ENCODE assay signal across 28 mouse cellular contexts in the genomic region with DNA sequence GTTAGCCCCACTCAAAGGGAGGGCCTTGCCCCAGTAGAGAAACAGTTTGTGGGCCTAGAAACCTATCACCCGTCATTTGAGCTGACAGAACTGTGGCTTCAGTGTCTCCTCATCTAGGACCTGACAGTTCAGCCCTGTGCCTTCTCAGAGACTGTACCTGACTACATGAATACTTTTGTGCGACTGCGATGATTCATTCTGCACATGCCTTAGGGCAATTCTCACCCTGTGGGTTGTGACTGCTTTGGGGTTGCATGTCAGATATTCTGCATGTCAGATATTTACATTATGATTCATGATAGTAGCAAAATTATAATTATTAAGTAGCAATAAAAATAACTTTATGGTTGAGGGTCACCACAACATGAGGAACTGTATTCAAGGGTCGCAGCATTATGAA.
DNase-seq lines count a peak whose midpoint lies in the region; ATAC-seq lines count a peak whose summit lies in the region.
"Had no signal": no experiment of that assay in that cellular context is flagged by ENCODE, and none has a peak within 500 bp of the region (broad histone marks: within the 10 kb centered on the region; RNA-seq: fewer than 3 reads in every experiment).

No protein-coding gene starts in this region.

- H3K36me3 ChIP-seq in limb, embryonic 10.5 days, result no peaks in the 10 kb centered on the region
- H3K36me3 ChIP-seq: embryonic facial prominence, embryonic 12.5 days; embryonic facial prominence, embryonic 15.5 days; heart, embryonic 12.5 days; heart, embryonic 15.5 days; hindbrain, embryonic 10.5 days; hindbrain, embryonic 13.5 days; intestine, embryonic 15.5 days had no signal

- no peak overlapping the region for H3K27ac ChIP-seq in limb, embryonic 10.5 days
- H3K27ac ChIP-seq: embryonic facial prominence, embryonic 12.5 days; embryonic facial prominence, embryonic 15.5 days; gastrocnemius, adult 2 months; heart, adult 2 months; heart, embryonic 15.5 days; hindbrain, embryonic 10.5 days; hindbrain, embryonic 13.5 days; intestine, embryonic 15.5 days had no signal

- H3K4me3 ChIP-seq in limb, embryonic 10.5 days, result no peak overlapping the region
- H3K4me3 ChIP-seq: embryonic facial prominence, embryonic 12.5 days; embryonic facial prominence, embryonic 15.5 days; gastrocnemius, adult 2 months; heart, adult 2 months; heart, embryonic 12.5 days; heart, embryonic 15.5 days; hindbrain, embryonic 10.5 days; hindbrain, embryonic 13.5 days; intestine, embryonic 15.5 days had no signal

- H3K4me1 ChIP-seq in limb, embryonic 10.5 days, result no peaks in the 10 kb centered on the region
- H3K4me1 ChIP-seq: embryonic facial prominence, embryonic 12.5 days; embryonic facial prominence, embryonic 15.5 days; heart, embryonic 12.5 days; hindbrain, embryonic 10.5 days; hindbrain, embryonic 13.5 days; intestine, embryonic 15.5 days had no signal

- H3K27me3 ChIP-seq in limb, embryonic 10.5 days (ENCODE audit: low read depth, poor library complexity, severe bottlenecking), result no peaks in the 10 kb centered on the region
- H3K27me3 ChIP-seq: embryonic facial prominence, embryonic 12.5 days; embryonic facial prominence, embryonic 15.5 days; heart, embryonic 12.5 days; heart, embryonic 15.5 days; hindbrain, embryonic 13.5 days; intestine, embryonic 15.5 days had no signal

- ATAC-seq in cerebellum, adult (ENCODE audit: insufficient number of reproducible peaks, low FRiP score, low TSS enrichment), result no peak
- ATAC-seq: activated CD4-positive, CD25-positive, alpha-beta regulatory T cell, adult 4 months; forebrain, embryonic 14.5 days; forebrain, postnatal 0 days; hindbrain, embryonic 16.5 days; intestine, embryonic 15.5 days had no signal

- peak; percentile 63 for DNase-seq in heart, adult 11 months
- DNase-seq in heart, adult 9 months (ENCODE audit: low spot score in 2 of 2), result no peak
- peak; percentile 33 for DNase-seq in 3134 (ENCODE audit: extremely low read depth, insufficient read length, low spot score)
- peak; percentile 20 for DNase-seq in Muller cell, postnatal 12 days (ENCODE audit: inconsistent ontology term)
- DNase-seq in limb, embryonic 10.5 days (ENCODE audit: low spot score), result peak; percentile 20
- DNase-seq in cerebellum, adult 11-12 months, result no peak
- DNase-seq: adrenal gland, adult 8-10 months; adrenal gland, postnatal 25 days; cerebellum, adult 2 months; cerebellum, adult 9-11 months; cerebellum, postnatal 25 days; forebrain, postnatal 0 days; gastrocnemius, adult 2 months; gastrocnemius, postnatal 14 days; heart, adult 2 months; heart, postnatal 10 days; heart, postnatal 36 days had no signal

- WGBS in limb, embryonic 10.5 days, result 90% methylated on average over 4 of the region's 4 CpGs

- H3K9me3 ChIP-seq in limb, embryonic 10.5 days (replicated peaks), result no peaks in the 10 kb centered on the region
- H3K9me3 ChIP-seq: embryonic facial prominence, embryonic 12.5 days; embryonic facial prominence, embryonic 15.5 days; heart, embryonic 12.5 days; heart, embryonic 15.5 days; hindbrain, embryonic 10.5 days; hindbrain, embryonic 13.5 days; intestine, embryonic 15.5 days had no signal

Comparison
In these comparisons a context has a peak if more than half of its experiments do, and no peak if none do; other contexts are left out.
1. DNase-seq: peak in heart, adult 11 months (single experiment), 3134 (single experiment), Muller cell, postnatal 12 days (single experiment) and limb, embryonic 10.5 days (single experiment); none in heart, adult 9 months (0 of 2) and cerebellum, adult 11-12 months (single experiment).